Mouse (Mus musculus) heart, postnatal 0 days (tissue): Measurements from ENCODE around the gene Kcp. TPM values are rescaled to one million over a fixed set of nuclear protein-coding genes. Genes with fewer than 3 reads are reported as not detected.

Experiments
- ATAC-seq: fragments of 200-750 bp; cut with Nextera tagmentation; 2 replicates; pipeline ENCODE4 v1.8.0; 2017; ENCODE audit warnings: low read depth, moderate number of reproducible peaks, moderate library complexity; ENCODE audit not compliant: insufficient read depth
- DNase-seq: peaks from one replicate; pipeline ENCODE4 v3.0.0-alpha.2; 2016; ENCODE audit warnings: low spot score
- H3K27ac ChIP-seq: fragments of 300-500 bp; sonication (generic); 2 replicates; pipeline ENCODE4 v1.5.1; 2014; ENCODE audit warnings: low read depth, mild to moderate bottlenecking
- H3K27me3 ChIP-seq: fragments of 300-500 bp; sonication (generic); 2 replicates; pipeline ENCODE4 v1.6.1; 2014; ENCODE audit warnings: low read length, mixed read lengths; ENCODE audit not compliant: control insufficient read depth, insufficient read depth
- H3K36me3 ChIP-seq: fragments of 300-500 bp; sonication (generic); replicated peaks from 2 replicates; pipeline ENCODE4 v1.6.1; 2014; ENCODE audit warnings: low read length, mixed read lengths; ENCODE audit not compliant: control insufficient read depth, insufficient read depth
- H3K4me1 ChIP-seq: fragments of 300-500 bp; sonication (generic); 2 replicates; pipeline ENCODE4 v1.6.1; 2014; ENCODE audit warnings: antibody characterized with exemption; ENCODE audit not compliant: control insufficient read depth, insufficient read depth
- H3K4me2 ChIP-seq: fragments of 300-500 bp; sonication (generic); 2 replicates; pipeline ENCODE4 v1.6.1; 2014; ENCODE audit warnings: low read depth, mild to moderate bottlenecking, low read length, moderate library complexity
- H3K4me3 ChIP-seq: fragments of 300-500 bp; sonication (generic); 2 replicates; pipeline ENCODE4 v1.5.1; 2014; ENCODE audit warnings: low read depth, low read length
- H3K9ac ChIP-seq: fragments of 300-500 bp; sonication (generic); replicated peaks from 2 replicates; pipeline ENCODE4 v1.6.1; 2014; ENCODE audit warnings: low read depth, low read length, mixed read lengths
- H3K9me3 ChIP-seq: fragments of 300-500 bp; sonication (generic); replicated peaks from 2 replicates; pipeline ENCODE4 v1.6.1; 2016; ENCODE audit warnings: low read length; ENCODE audit not compliant: control insufficient read depth
- CTCF ChIP-seq: IDR thresholded peaks from 2 replicates; pipeline ENCODE4 v1.5.1; 2016; ENCODE audit warnings: antibody characterized with exemption, control low read depth, low read depth
- EP300 ChIP-seq: IDR thresholded peaks from 2 replicates; pipeline ENCODE4 v1.6.1; 2016; ENCODE audit warnings: antibody characterized with exemption, low read depth
- WGBS: fragments of 180-500 bp; shearing (Covaris S2); extraction: QIAGEN DNeasy Blood & Tissue Kit; methylation state at CpG from one replicate; pipeline ENCODE4 v1.1.7; 2014; 5-methylcytosine and 5-hydroxymethylcytosine counted together
- polyA plus RNA-seq: library from polyadenylated mRNA; unstranded; fragments of >200 nt; fragmentation: Nextera tagmentation; extraction: Ambion mirVana; gene quantifications from 2 replicates; pipeline ENCODE4 v1.2.1, GENCODE M21; 2015
- total RNA-seq: library from RNA; depleted of rRNA; stranded (reverse); fragments of >200 nt; gene quantifications from 2 replicates; pipeline ENCODE4 v1.2.3, GENCODE M21; 2014; ENCODE audit warnings: low replicate concordance

Gene Kcp
- total and polyA plus RNA-seq, 2 experiments from 2014 or later: 4.2 to 17.9 TPM

- no peak for DNase-seq
- no peak overlapping the region for H3K4me3 ChIP-seq
- H3K4me1 ChIP-seq: no peaks in the 10 kb centered on the region
- no peaks in the 10 kb centered on the region for H3K9me3 ChIP-seq
- 0 out of 2 replicates have a peak overlapping the region, but pooled peaks have one; percentile 9 for H3K27ac ChIP-seq
- no peak overlapping the region for H3K4me2 ChIP-seq
- no peak for ATAC-seq
- H3K9ac ChIP-seq: no peak overlapping the region
- peaks cover 16% of the 10 kb centered on the region for H3K27me3 ChIP-seq
- no peaks in the 10 kb centered on the region for H3K36me3 ChIP-seq
- 71% methylated on average over 6 of the region's 6 CpGs for WGBS
- TF ChIP-seq CTCF (no peak), EP300 (no peak)
Observed at GRCm38 (mm10) chr6:29522626-29523300, 15.0 kb upstream of the Kcp start.

- peak; percentile 43 for ATAC-seq
- Histone ChIP-seq H3K27me3 (peaks cover 4% of the 10 kb centered on the region; the same call in 1 of the 2 replicates), H3K4me2 (no peak overlapping the region), H3K9me3 (no peaks in the 10 kb centered on the region), H3K27ac (no peak overlapping the region), H3K4me1 (peaks cover 9% of the 10 kb centered on the region), H3K9ac (no peak overlapping the region), H3K4me3 (no peak overlapping the region), H3K36me3 (no peaks in the 10 kb centered on the region)
- WGBS: 6% methylated on average over 5 of the region's 5 CpGs
- DNase-seq: peak; percentile 57
- TF ChIP-seq CTCF (peak; percentile 80), EP300 (no peak)
Observed at GRCm38 (mm10) chr6:29517139-29517538, 9.4 kb upstream of the Kcp start.

GRCm38 (mm10) chr6:29513284-29513683, 5.5 kb upstream of the Kcp start:
- Histone ChIP-seq H3K4me2 (peak overlapping the region; percentile 38), H3K36me3 (no peaks in the 10 kb centered on the region), H3K27ac (peak overlapping the region; percentile 35; the same call in 1 of the 2 replicates), H3K4me1 (peaks cover 15% of the 10 kb centered on the region), H3K4me3 (peak overlapping the region; percentile 20), H3K27me3 (peaks cover 4% of the 10 kb centered on the region; the same call in 1 of the 2 replicates), H3K9ac (no peak overlapping the region; the same call in 1 of the 2 replicates), H3K9me3 (no peaks in the 10 kb centered on the region)
- TF ChIP-seq CTCF: no peak
- no peak for TF ChIP-seq EP300
- 3% methylated on average over 11 of the region's 11 CpGs for WGBS
- DNase-seq (peak; percentile 72), ATAC-seq (peak; percentile 59)

- Histone ChIP-seq H3K4me3 (no peak overlapping the region), H3K36me3 (no peaks in the 10 kb centered on the region), H3K27me3 (peaks cover 17% of the 10 kb centered on the region; the same call in 1 of the 2 replicates), H3K27ac (no peak overlapping the region), H3K9me3 (no peaks in the 10 kb centered on the region), H3K9ac (no peak overlapping the region), H3K4me1 (peaks cover 27% of the 10 kb centered on the region), H3K4me2 (no peak overlapping the region)
- WGBS: 51% methylated on average over 2 of the region's 2 CpGs
- ATAC-seq (peak; percentile 40), DNase-seq (no peak)
- TF ChIP-seq EP300 (no peak), CTCF (no peak)
Observed at GRCm38 (mm10) chr6:29509086-29509485, 1.3 kb upstream of the Kcp start.

- Histone ChIP-seq H3K9ac (peak overlapping the region; percentile 58; the same call in 1 of the 2 replicates), H3K4me2 (peak overlapping the region; percentile 80), H3K36me3 (no peaks in the 10 kb centered on the region), H3K4me3 (peak overlapping the region; percentile 55), H3K27ac (no peak overlapping the region), H3K9me3 (no peaks in the 10 kb centered on the region), H3K4me1 (0 out of 2 replicates have a peak, but pooled peaks cover 18% of the 10 kb centered on the region), H3K27me3 (peaks cover 17% of the 10 kb centered on the region)
- ATAC-seq: no peak
- WGBS: 25% methylated on average over 8 of the region's 8 CpGs
- TF ChIP-seq CTCF: no peak
- no peak for TF ChIP-seq EP300
- DNase-seq: no peak
Observed at GRCm38 (mm10) chr6:29506834-29507233, 918 bp downstream of the Kcp start.

- Histone ChIP-seq H3K4me1 (0 out of 2 replicates have a peak, but pooled peaks cover 18% of the 10 kb centered on the region), H3K27ac (no peak overlapping the region), H3K9me3 (no peaks in the 10 kb centered on the region), H3K9ac (no peak overlapping the region), H3K36me3 (no peaks in the 10 kb centered on the region), H3K4me3 (no peak overlapping the region), H3K4me2 (no peak overlapping the region), H3K27me3 (peaks cover 17% of the 10 kb centered on the region)
- WGBS: 80% methylated on average over 5 of the region's 5 CpGs
- no peak for TF ChIP-seq EP300
- TF ChIP-seq CTCF: no peak
- ATAC-seq (no peak), DNase-seq (no peak)
Observed at GRCm38 (mm10) chr6:29505493-29505892, 2.3 kb downstream of the Kcp start.
